7 mouse cellular contexts compared by ENCODE assay signal in genomic region chr17:33940981-33941380, GRCm38 (mm10). TPM values are rescaled to one million over a fixed set of nuclear protein-coding genes. Genes with fewer than 3 reads are reported as not detected.
A peak's percentile ranks its signal among the peaks of the same experiment; 100 is the strongest.
DNase-seq lines count a peak whose midpoint lies in the region; ATAC-seq and TF ChIP-seq lines count a peak whose summit lies in the region.

No protein-coding gene starts in this region.

- H3K27ac ChIP-seq in lung, embryonic 14.5 days (ENCODE audit: low read depth) = no peak overlapping the region
- H3K27ac ChIP-seq in brown adipose tissue, adult 24 weeks (replicated peaks; ENCODE audit: low read depth, low read length) = no peak overlapping the region
- H3K27ac ChIP-seq in hindbrain, embryonic 13.5 days = no peak overlapping the region
- no peak overlapping the region; the same call in 1 of the 2 replicates for H3K27ac ChIP-seq in midbrain, embryonic 13.5 days

- ATAC-seq in lung, embryonic 14.5 days (ENCODE audit: insufficient read depth) = peak; percentile 5; the same call in 1 of the 2 replicates
- ATAC-seq in hindbrain, embryonic 13.5 days (ENCODE audit: low FRiP score) = no peak
- ATAC-seq in midbrain, embryonic 13.5 days = peak; percentile 35

- DNase-seq in lung, embryonic 14.5 days = no peak
- no peak for DNase-seq in lung, postnatal 25 days (ENCODE audit: low spot score)
- no peak for DNase-seq in embryo, embryonic 10.5 days (ENCODE audit: low spot score)
- no peak for DNase-seq in gastrocnemius, postnatal 25 days

- H3K4me2 ChIP-seq in lung, embryonic 14.5 days = peak overlapping the region; percentile 95
- H3K4me2 ChIP-seq in hindbrain, embryonic 13.5 days = peak overlapping the region; percentile 94
- H3K4me2 ChIP-seq in midbrain, embryonic 13.5 days (replicated peaks) = peak overlapping the region; percentile 99

- TF ChIP-seq CTCF in lung, embryonic 14.5 days (IDR thresholded peaks at IDR 0.05; ENCODE audit: low read depth) = no peak

- peak overlapping the region; percentile 83 for H3K4me3 ChIP-seq in lung, embryonic 14.5 days (ENCODE audit: low read depth, low read length)
- H3K4me3 ChIP-seq in brown adipose tissue, adult 24 weeks (ENCODE audit: insufficient read depth, low read depth, low read length) = peak overlapping the region; percentile 97
- H3K4me3 ChIP-seq in hindbrain, embryonic 13.5 days = peak overlapping the region; percentile 88
- H3K4me3 ChIP-seq in midbrain, embryonic 13.5 days (replicated peaks) = peak overlapping the region; percentile 88

- 1% methylated on average over 26 of the region's 26 CpGs for WGBS in lung, embryonic 14.5 days
- whole genome bisulfite sequencing in hindbrain, embryonic 13.5 days = 3% methylated on average over 26 of the region's 26 CpGs
- 3% methylated on average over 26 of the region's 26 CpGs for WGBS in midbrain, embryonic 13.5 days

- H3K9me3 ChIP-seq in lung, embryonic 14.5 days (ENCODE audit: low read depth, low read length) = no peaks in the 10 kb centered on the region
- no peaks in the 10 kb centered on the region for H3K9me3 ChIP-seq in hindbrain, embryonic 13.5 days
- H3K9me3 ChIP-seq in midbrain, embryonic 13.5 days = no peaks in the 10 kb centered on the region

- no peaks in the 10 kb centered on the region for H3K4me1 ChIP-seq in lung, embryonic 14.5 days (ENCODE audit: insufficient read depth)
- peaks cover 7% of the 10 kb centered on the region for H3K4me1 ChIP-seq in brown adipose tissue, adult 24 weeks (ENCODE audit: control insufficient read depth, insufficient read depth, insufficient read length, low read length)
- H3K4me1 ChIP-seq in hindbrain, embryonic 13.5 days (replicated peaks) = peaks cover 25% of the 10 kb centered on the region
- peaks cover 26% of the 10 kb centered on the region for H3K4me1 ChIP-seq in midbrain, embryonic 13.5 days (replicated peaks)

- H3K27me3 ChIP-seq in lung, embryonic 14.5 days (ENCODE audit: insufficient read depth, low read length) = no peaks in the 10 kb centered on the region
- H3K27me3 ChIP-seq in hindbrain, embryonic 13.5 days = no peaks in the 10 kb centered on the region
- H3K27me3 ChIP-seq in midbrain, embryonic 13.5 days = no peaks in the 10 kb centered on the region

- peaks cover 50% of the 10 kb centered on the region for H3K36me3 ChIP-seq in lung, embryonic 14.5 days (ENCODE audit: insufficient read depth)
- peaks cover 58% of the 10 kb centered on the region for H3K36me3 ChIP-seq in hindbrain, embryonic 13.5 days
- peaks cover 60% of the 10 kb centered on the region for H3K36me3 ChIP-seq in midbrain, embryonic 13.5 days

- H3K9ac ChIP-seq in lung, embryonic 14.5 days = peak overlapping the region; percentile 62
- peak overlapping the region; percentile 85 for H3K9ac ChIP-seq in hindbrain, embryonic 13.5 days
- peak overlapping the region; percentile 85 for H3K9ac ChIP-seq in midbrain, embryonic 13.5 days (replicated peaks)

RNA-seq across cellular contexts. Expression of gene Wdr46, which starts 0.5 kb away (rescaled TPM):
- polyA plus RNA-seq in lung, embryonic 14.5 days (2014; fragmentation: Nextera tagmentation; extraction: Ambion mirVana) = 29.5 and 37.2 TPM in 2 replicates
- 6.6 and 10.1 TPM in 2 replicates for polyA plus RNA-seq in brown adipose tissue, adult 24 weeks (2012; ENCODE audit: insufficient read depth, insufficient read length, missing spikeins)
- polyA plus RNA-seq in hindbrain, embryonic 13.5 days (2015; fragmentation: Nextera tagmentation; extraction: Ambion mirVana) = 24.3 and 25.2 TPM in 2 replicates
- polyA plus RNA-seq in midbrain, embryonic 13.5 days (2015; fragmentation: Nextera tagmentation; extraction: Ambion mirVana) = 24.4 and 25.7 TPM in 2 replicates
- total RNA-seq in gastrocnemius, postnatal 25 days (2021) = 10 to 100 TPM in 1 of 2 experiments, 1 to 10 TPM in 1; 9.7 to 11.6 TPM

RNA-seq across cellular contexts. Expression of gene Pfdn6, which starts 0.8 kb away (rescaled TPM):
- 142 and 145 TPM in 2 replicates for polyA plus RNA-seq in lung, embryonic 14.5 days (2014; fragmentation: Nextera tagmentation; extraction: Ambion mirVana)
- polyA plus RNA-seq in brown adipose tissue, adult 24 weeks (2012; ENCODE audit: insufficient read depth, insufficient read length, missing spikeins) = 83.2 and 131 TPM in 2 replicates
- 186 and 199 TPM in 2 replicates for polyA plus RNA-seq in hindbrain, embryonic 13.5 days (2015; fragmentation: Nextera tagmentation; extraction: Ambion mirVana)
- 193 and 195 TPM in 2 replicates for polyA plus RNA-seq in midbrain, embryonic 13.5 days (2015; fragmentation: Nextera tagmentation; extraction: Ambion mirVana)
- 10 to 100 TPM; 52.3 to 55.8 TPM for total RNA-seq in gastrocnemius, postnatal 25 days (2021)

RNA-seq across cellular contexts. Expression of gene B3galt4, which starts 10.3 kb away (rescaled TPM):
- polyA plus RNA-seq in lung, embryonic 14.5 days (2014; fragmentation: Nextera tagmentation; extraction: Ambion mirVana) = 2.3 and 2.6 TPM in 2 replicates
- 2.2 and 2.4 TPM in 2 replicates for polyA plus RNA-seq in brown adipose tissue, adult 24 weeks (2012; ENCODE audit: insufficient read depth, insufficient read length, missing spikeins)
- polyA plus RNA-seq in hindbrain, embryonic 13.5 days (2015; fragmentation: Nextera tagmentation; extraction: Ambion mirVana) = 12.2 TPM in 2 replicates
- 12.4 and 13.6 TPM in 2 replicates for polyA plus RNA-seq in midbrain, embryonic 13.5 days (2015; fragmentation: Nextera tagmentation; extraction: Ambion mirVana)
- 1 to 10 TPM; 1.8 to 1.9 TPM for total RNA-seq in gastrocnemius, postnatal 25 days (2021)

RNA-seq across cellular contexts. Expression of gene Rgl2, which starts 11.6 kb away (rescaled TPM):
- 38.2 and 49.1 TPM in 2 replicates for polyA plus RNA-seq in lung, embryonic 14.5 days (2014; fragmentation: Nextera tagmentation; extraction: Ambion mirVana)
- 16.4 and 20.2 TPM in 2 replicates for polyA plus RNA-seq in brown adipose tissue, adult 24 weeks (2012; ENCODE audit: insufficient read depth, insufficient read length, missing spikeins)
- 56.7 and 56.9 TPM in 2 replicates for polyA plus RNA-seq in hindbrain, embryonic 13.5 days (2015; fragmentation: Nextera tagmentation; extraction: Ambion mirVana)
- 49.8 and 56.9 TPM in 2 replicates for polyA plus RNA-seq in midbrain, embryonic 13.5 days (2015; fragmentation: Nextera tagmentation; extraction: Ambion mirVana)
- total RNA-seq in gastrocnemius, postnatal 25 days (2021) = 10 to 100 TPM; 27.3 to 28.5 TPM

RNA-seq across cellular contexts. Expression of gene Vps52, which starts 14.6 kb away (rescaled TPM):
- polyA plus RNA-seq in lung, embryonic 14.5 days (2014; fragmentation: Nextera tagmentation; extraction: Ambion mirVana) = 34.2 and 34.8 TPM in 2 replicates
- 23.9 and 29.3 TPM in 2 replicates for polyA plus RNA-seq in brown adipose tissue, adult 24 weeks (2012; ENCODE audit: insufficient read depth, insufficient read length, missing spikeins)
- polyA plus RNA-seq in hindbrain, embryonic 13.5 days (2015; fragmentation: Nextera tagmentation; extraction: Ambion mirVana) = 69.6 and 69.9 TPM in 2 replicates
- polyA plus RNA-seq in midbrain, embryonic 13.5 days (2015; fragmentation: Nextera tagmentation; extraction: Ambion mirVana) = 66.4 and 69.8 TPM in 2 replicates
- total RNA-seq in gastrocnemius, postnatal 25 days (2021) = 10 to 100 TPM; 27.2 to 28.8 TPM
